Mouse (Mus musculus): ENCODE measurements around the gene Casp9.

GRCm38 (mm10) chr4:141834536-141835095, 41.2 kb downstream of the Casp9 start:
- TF ChIP-seq POLR2A (IDR thresholded peaks at IDR 0.05; ENCODE audit: borderline replicate concordance, extremely low read depth, insufficient read depth, insufficient read length, poor library complexity, severe bottlenecking) (no peak), CTCF (IDR thresholded peaks at IDR 0.05; ENCODE audit: borderline replicate concordance, extremely low read depth, insufficient read depth, insufficient read length) (no peak)

Measured in brain, embryonic 14.5 days (tissue).